Mouse (Mus musculus): Measurements from ENCODE around the gene Smtnl1.

Gene Smtnl1

DNA sequence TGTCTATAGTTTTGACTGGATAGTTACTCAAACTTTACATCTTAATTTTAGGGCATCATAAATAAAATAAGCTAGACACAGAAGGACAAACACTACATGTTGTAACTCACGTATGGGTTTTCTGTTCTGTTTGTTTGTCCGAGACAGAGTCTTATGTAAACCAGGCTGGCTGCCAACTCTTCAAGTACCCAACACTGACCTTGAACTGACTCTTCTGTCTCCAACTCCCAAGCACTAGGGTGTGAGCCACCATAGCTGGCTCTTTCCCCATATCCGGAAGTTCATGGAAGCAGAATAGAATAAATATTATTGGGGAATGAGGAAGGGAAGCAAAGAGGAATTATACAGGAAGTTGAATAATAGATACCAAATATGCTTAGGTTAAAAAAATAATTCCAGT, 29.9 kb downstream of the Smtnl1 start:
- no peak for DNase-seq

DNA sequence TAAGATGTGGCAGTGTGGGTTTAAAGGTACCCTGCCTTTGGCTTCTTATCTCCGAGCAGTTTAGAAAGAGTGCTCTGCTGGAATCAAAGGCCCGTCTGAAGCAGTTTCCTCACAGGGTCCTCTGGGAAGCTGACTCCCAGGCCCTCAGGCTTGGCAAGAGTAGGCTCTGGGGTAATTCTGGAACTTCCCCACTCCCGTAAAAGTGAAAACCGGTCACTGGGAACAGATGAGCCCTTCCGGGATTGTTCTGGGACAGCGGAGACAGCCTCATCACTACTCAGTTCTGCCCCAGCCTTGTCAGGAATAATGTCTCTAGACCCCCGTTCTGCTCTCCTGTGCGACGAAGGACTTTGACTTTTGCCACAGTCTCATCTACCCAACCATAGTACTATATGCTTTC, 32.0 kb downstream of the Smtnl1 start:
- DNase-seq, result no peak

GRCm38 (mm10) chr2:84788316-84788715, 34.1 kb downstream of the Smtnl1 start:
- no peak for DNase-seq

DNA sequence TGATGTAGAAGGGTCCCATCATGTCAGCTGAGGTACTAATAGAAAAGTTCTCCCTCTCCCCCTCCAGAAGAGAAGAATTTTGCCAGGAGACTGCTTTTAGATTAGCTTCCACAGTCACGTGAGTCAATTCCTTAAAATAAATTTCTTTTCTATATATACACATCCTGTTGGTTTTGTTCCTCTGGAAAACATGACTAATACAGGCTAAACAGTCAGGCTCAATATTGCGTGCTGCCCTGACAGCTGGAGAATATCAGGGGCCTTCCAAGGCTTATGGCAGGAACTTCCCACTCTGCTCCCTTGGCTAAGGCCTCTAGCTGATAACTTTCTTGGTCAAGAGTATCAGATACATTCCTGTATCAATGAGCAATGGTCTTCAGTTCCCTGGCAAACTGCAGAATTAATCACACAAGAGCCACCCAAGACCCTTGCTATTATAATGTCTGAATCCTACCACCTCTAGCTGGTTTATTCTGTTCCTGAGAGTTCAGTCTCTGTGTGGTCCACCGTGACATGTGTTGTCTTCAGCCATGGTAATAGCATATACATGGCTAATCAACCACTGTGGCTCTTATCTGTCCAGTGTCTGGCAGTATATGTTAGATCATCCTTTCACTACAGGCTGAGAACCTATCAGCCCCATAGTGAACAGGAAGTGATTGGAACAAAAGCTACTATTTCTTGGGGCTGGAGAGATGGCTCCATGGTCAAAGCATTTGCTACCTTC, 38.4 kb downstream of the Smtnl1 start:
- DNase-seq, result peak; percentile 28

- DNase-seq, result no peak
Observed at GRCm38 (mm10) chr2:84783315-84783714, 39.1 kb downstream of the Smtnl1 start.

DNA sequence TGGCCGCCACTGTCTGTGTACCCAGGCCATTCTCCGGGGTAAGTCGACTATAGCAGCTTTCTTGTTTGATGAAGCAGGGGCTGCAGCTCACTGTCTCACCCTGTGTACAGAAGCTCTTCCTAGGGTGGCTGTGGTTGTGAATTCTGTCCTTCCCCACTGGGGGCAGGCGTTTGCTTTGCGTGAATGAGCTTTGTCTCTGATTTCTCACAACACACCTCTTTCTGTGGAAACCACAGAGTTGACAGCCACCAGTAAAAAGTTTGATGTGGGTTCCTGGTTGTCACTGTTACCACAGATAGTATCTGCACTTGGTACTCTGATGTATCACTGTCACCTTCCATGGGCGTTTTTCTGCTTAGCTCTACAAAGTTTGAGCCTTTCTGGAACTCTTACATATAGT, 43.2 kb downstream of the Smtnl1 start:
- DNase-seq, result no peak

- no peak for DNase-seq
Observed at GRCm38 (mm10) chr2:84777706-84778105, 44.7 kb downstream of the Smtnl1 start.

DNA sequence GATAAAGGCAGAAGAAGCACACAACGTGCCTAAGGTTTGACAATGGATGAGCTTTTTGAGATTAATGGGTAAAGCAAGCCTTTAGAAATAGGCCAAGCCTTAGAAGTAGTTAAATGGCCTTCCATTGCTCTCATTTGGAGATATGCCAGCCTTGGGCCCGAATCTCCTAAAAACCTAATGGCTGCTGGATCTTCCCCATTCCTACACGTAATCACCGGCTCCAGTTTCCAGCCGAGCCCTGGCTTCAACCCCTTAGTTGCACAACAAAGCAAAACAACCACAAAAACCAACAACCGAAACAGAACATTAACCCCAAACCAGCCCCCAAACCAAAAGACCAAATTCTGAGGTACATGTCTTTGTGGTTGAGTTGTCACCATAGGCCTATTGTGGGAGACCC, 46.8 kb downstream of the Smtnl1 start:
- DNase-seq, result peak; percentile 11

GRCm38 (mm10) chr2:84775241-84775640, 47.2 kb downstream of the Smtnl1 start, which contains the start of gene Serping1:
Gene Serping1, minus strand, starts transcription at chr2:84775444.
- DNase-seq, result peak; percentile 23

- peak; percentile 79 for DNase-seq
Observed at GRCm38 (mm10) chr2:84774751-84775150, 47.7 kb downstream of the Smtnl1 start.

DNA sequence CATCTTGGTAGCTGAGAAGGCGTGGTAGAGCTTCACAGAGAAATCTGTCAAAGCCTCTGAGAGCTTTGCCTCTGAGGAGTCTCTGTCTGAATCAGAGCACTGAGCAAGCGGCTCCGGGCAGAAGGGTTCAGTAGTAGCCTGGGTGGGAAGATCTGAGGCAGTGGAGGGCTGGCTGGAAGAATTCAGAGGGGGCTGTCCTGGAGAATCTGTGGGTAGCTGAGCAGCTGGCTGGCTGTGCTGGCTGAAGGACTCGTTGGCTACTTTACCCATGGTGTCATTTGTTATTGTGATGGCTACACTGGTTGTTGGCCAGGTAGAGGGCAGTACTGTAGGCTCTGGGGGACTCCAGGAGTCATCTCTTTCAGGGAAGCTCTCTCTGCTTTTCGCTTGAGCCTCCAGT, 49.3 kb downstream of the Smtnl1 start:
- no peak for DNase-seq

- DNase-seq, result no peak
Observed at GRCm38 (mm10) chr2:84772454-84772853, 50.0 kb downstream of the Smtnl1 start.

DNA sequence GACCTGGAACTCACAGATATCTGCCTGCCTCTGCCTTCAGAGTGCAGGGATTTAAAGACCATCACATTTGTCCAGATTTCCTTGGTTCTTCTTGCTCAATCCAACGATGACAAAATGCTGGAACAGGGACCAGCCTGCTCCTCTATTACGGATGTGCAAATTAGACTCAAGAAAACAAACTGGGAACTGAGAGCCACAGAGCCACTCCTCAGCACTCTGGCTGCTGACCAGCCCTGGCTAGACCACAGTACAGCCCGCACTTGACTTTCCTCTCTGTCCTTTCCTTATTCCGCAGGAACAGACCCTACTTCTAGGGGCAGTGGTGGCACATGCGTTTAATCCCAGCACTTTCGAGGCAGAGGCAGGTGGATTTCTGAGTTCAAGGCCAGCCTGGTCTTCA, 52.0 kb downstream of the Smtnl1 start:
- no peak for DNase-seq

DNA sequence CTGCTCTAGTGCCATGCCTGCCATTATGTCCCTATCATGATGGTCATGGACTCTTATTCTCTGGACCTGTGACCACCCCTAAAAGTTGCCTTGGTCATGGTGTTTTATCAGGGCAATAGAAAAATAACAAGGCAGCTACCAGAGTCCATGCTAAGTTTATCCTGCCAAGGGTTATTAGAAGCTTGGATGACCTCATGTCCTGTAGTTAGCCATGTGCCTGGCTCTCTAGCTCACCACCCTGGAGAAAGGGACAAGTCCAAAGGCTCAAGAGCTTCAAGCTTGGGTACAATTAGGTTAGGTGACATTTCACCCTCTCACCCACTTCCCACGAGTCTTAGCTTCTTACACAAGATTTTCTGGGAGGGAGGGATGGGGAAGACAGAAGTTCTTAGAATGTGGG, 59.6 kb downstream of the Smtnl1 start:
- DNase-seq, result no peak

DNA sequence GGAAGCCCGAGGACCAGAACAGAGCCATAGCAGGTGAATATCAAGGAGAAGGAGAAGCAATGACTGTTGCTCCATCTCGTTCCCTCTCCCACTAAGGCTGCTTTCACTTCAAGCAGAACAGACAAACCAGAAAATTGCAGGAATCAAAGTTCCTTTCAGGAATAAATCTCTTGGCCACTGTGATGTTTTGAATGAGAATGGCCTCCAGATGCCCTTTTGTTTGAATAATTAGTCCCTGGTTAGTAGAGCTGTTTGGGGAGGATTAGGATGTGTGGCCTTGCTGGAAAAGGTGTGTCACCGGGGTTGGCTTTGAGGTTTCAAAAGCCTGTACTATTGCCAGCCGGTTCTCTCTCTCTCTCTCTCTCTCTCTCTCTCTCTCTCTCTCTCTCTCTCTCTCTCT, 60.2 kb downstream of the Smtnl1 start:
- DNase-seq, result no peak

DNA sequence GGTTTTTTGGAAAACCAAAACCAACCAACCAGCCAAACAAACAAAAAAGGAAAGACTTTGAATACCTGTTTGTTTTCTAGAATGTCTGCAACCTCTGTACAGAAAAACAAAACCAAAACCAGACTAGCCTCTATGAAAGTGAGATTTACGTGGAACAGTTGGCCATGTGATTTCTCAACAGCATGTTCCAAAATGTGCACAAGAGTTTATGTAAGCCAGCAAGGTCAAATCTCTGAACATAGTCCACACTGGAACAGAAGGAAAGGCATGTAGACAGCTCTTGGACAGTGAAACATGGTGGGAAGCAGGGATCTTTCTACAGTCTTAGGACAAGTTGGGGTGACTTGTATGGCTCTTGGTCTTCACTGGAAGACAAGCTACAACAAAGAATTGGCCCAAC, 60.6 kb downstream of the Smtnl1 start:
- no peak for DNase-seq

DNA sequence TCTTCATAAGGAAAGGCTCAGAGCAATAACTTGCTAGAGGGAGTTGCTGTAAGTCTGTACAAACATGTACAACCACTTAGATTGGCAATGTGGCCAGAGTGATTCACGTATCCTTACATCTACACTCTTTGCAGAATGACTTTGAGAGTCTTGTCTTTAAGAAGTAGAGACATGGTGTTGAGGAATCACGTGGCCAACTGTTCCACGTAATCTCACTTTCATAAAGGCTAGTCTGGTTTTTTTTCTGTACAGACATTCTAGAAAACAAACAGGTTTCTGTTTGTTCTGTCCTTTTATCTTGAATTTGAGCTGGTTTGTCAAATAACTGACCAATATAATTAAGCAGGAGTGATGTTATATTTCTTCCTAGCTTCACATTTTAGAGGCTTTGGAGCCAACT, 61.1 kb downstream of the Smtnl1 start:
- no peak for DNase-seq
